Mouse (Mus musculus): ENCODE results near the gene Fev. TPM values are rescaled to one million over a fixed set of nuclear protein-coding genes. Genes with fewer than 3 reads are reported as not detected.

Gene Fev
- total RNA-seq, 2 experiments from 2014 or later = not detected

DNA sequence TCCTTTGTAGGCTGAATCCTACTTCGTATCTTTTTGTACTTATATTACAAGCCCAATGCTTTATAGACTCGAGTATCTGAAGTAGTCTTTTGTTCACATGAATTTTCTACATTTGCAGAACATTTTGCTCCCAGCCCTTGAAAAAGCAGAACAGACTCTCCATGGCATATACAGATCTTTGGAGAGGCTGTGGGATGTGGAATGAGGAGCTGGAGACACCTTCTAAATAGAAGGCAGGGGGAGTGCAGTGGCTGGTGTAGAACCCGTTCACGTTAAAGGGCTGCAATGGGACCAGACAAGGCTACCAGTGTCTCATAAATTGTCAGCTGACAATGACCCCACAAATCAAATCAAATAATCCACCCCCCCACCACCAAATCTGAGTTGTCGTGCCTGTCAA is 36.3 kb downstream of the Fev start:
- intact Hi-C loops (cut with DNase I) = no loop called here
- TF ChIP-seq CTCF (IDR thresholded peaks at IDR 0.05) = no peak
- no peak overlapping the region for H3K27ac ChIP-seq
- DNase-seq = no peak
- H3K4me3 ChIP-seq = no peak overlapping the region

DNA sequence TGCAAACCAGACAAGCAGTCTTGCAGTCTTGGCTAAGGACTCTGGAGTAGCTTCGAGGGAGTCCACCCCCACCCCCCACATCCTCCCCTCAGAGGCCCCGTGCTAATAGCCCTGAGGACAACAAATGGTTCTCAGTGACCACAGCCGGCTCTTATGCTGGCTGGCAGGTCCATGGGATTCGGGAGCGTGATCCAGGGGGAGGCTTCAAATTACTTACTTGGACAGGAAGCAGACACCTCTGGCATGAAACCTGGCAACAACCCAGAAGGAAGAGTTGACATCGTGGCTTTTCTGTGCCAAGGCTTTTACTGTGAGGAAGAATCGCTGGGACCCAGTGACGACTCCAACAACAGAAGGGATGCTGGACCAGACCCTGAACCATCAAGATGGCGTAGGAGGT is 38.9 kb downstream of the Fev start:
- no peak for TF ChIP-seq CTCF (IDR thresholded peaks at IDR 0.05)
- DNase-seq = no peak
- no peak overlapping the region for H3K4me3 ChIP-seq
- H3K27ac ChIP-seq = no peak overlapping the region
- intact Hi-C loops (cut with DNase I) = no loop called here

DNA sequence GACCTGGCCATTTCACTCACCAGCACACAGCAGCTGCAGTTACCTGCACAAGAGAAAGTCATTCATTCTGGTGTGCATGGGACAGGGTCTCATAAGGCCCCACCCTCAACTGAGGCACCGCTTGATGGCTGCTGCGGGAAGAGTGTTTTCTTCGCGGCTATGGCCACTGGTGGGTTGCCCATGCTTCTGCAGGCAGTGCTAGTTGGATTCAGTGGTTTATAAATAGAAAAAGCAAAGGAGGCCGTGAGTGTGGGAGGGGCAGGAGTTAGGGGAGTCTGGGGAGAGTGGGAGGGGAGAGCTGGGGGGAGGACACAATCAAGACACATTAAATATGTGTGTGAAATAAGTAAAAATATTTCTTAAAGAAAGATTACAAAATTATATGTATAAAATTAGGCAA is 42.1 kb downstream of the Fev start:
- no peak overlapping the region for H3K27ac ChIP-seq
- no peak for DNase-seq
- no peak overlapping the region for H3K4me3 ChIP-seq
- intact Hi-C loops (cut with DNase I) = no loop called here
- no peak for TF ChIP-seq CTCF (IDR thresholded peaks at IDR 0.05)

DNA sequence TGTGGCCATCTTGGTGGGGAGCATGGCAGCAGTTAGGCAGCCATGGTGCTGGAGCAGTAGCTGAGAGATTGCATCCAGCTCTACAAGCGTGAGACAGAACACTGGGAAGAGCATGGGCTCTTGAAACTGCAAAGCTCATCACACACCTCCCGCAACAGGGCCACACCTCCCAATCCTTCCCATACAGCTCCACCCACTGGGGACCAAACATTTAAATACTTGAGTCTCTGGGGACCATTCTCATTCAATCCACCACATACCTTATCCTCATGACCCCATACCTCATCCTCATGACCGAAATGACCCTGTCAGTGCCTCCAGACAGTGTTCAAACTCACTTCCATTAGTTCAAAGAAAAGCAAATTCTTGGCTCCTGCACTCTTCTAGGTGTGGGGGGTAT is 52.0 kb downstream of the Fev start:
- no peak for DNase-seq
- intact Hi-C loops (cut with DNase I) = no loop called here
- Histone ChIP-seq H3K27ac (no peak overlapping the region), H3K4me3 (no peak overlapping the region)
- TF ChIP-seq CTCF (IDR thresholded peaks at IDR 0.05) = no peak

Small RNA genes lying within 50 kb of the gene (microRNA-seq; reads per million reads assigned to microRNA genes)
- gene Mir375 = 5.1 reads per million

Other genes starting within 250 kb of the Fev start
- 10 to 100 TPM; 11.7 to 19.7 TPM for gene Ttll4, start 223.7 kb downstream of the Fev start, total RNA-seq (2021)
- 10 to 100 TPM; 37.7 to 75.4 TPM for gene Cyp27a1, start 171.8 kb downstream of the Fev start, total RNA-seq (2021)
- 100 to 1,000 TPM in 1 of 2 experiments, 10 to 100 TPM in 1; 61.6 to 111 TPM for gene Prkag3, start 136.2 kb downstream of the Fev start, total RNA-seq (2021)
- gene Wnt6, start 113.5 kb downstream of the Fev start, total RNA-seq (2021) = under 1 TPM; 0.39 to 0.77 TPM
- under 1 TPM in 1 of 2 experiments, not detected in 1; 0.39 TPM for gene Wnt10a, start 93.9 kb downstream of the Fev start, total RNA-seq (2021)
- not detected for gene Cdk5r2, start 30.5 kb downstream of the Fev start, total RNA-seq (2021)
- gene Cryba2, start 7.7 kb upstream of the Fev start, total RNA-seq (2021) = not detected
- gene Cfap65, start 50.2 kb upstream of the Fev start, total RNA-seq (2021) = not detected
- gene Ihh, start 66.3 kb upstream of the Fev start, total RNA-seq (2021) = under 1 TPM; 0.11 to 0.18 TPM
- gene Nhej1, start 239.8 kb upstream of the Fev start, total RNA-seq (2021) = 1 to 10 TPM; 4.5 to 6.6 TPM
- not detected for gene Slc23a3, start 248.5 kb upstream of the Fev start, total RNA-seq (2021)